Mouse (Mus musculus) kidney, postnatal 36 days (tissue): ENCODE results near the gene Zfp654.

ENCODE experiments used
- DNase-seq, 2 experiments: peaks; one replicate each; pipeline ENCODE4 v3.0.0; 2021 to 2022; ENCODE audit warnings: mixed read lengths in 2 of 2

Gene Zfp654

GRCm38 (mm10) chr16:64758561-64759244, 92.7 kb downstream of the Zfp654 start:
- no peak for DNase-seq

- DNase-seq, result peak in 1 of 2 experiments; percentile 8
Measured at GRCm38 (mm10) chr16:64757666-64758400, 93.6 kb downstream of the Zfp654 start.

GRCm38 (mm10) chr16:64756321-64756720, 95.1 kb downstream of the Zfp654 start:
- DNase-seq, result no peak

DNA sequence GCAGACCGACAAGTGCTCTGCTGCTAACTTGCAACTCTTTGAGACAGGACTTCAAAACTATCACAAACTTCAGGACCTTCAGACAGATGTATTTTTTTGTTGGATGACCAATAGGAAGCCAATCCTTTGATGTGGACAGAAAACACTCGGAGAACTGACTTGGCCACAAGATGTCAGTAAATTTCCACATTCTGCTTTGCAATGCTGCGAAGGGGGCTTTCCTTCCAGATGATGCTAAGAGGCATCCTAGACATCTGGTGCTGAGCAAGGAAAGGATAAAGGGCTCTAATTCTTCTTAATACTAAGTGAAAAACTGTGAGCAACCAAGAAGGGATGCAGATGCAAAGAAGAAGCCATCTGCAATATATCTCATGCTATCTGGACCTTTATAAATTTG, 96.7 kb downstream of the Zfp654 start:
- DNase-seq, result peak; percentile 12 to 21

DNA sequence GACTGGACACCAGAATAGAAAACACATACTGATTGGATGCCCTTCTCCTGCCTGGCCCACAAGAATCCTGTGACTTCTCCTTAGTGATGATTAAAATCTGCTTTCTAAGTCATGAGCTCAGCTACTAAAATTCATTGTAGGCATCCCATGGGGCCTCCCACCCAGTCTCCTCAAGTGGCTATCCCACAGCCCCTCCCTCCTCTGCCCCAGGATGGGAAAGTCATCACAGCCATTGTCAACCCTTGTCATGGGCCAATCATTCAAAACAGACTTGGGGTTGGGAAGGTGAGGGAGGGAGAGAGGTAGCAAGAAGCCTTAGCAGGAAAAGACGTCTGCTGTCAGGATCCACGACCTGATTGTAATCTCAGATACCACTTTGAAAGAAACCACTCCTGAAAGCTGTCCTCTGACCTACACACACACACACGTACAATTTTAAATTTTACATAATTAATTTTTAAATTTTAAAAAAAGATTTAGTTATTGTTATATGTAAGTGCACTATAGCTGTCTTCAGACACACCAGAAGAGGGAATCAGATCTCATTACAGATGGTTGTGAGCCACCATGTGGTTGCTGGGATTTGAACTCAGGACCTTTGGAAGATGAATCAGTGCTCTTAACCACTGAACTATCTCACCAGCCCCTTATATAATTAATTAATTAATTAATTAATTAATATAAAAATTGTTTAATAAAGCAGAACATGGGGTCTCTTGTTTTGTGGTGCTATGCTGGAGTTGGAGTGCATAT, 97.3 kb downstream of the Zfp654 start:
- DNase-seq, result no peak

GRCm38 (mm10) chr16:64748237-64748636, 103.2 kb downstream of the Zfp654 start:
- DNase-seq, result peak; percentile 50 to 86

- no peak for DNase-seq
Measured at GRCm38 (mm10) chr16:64745089-64745488, 106.4 kb downstream of the Zfp654 start.

DNA sequence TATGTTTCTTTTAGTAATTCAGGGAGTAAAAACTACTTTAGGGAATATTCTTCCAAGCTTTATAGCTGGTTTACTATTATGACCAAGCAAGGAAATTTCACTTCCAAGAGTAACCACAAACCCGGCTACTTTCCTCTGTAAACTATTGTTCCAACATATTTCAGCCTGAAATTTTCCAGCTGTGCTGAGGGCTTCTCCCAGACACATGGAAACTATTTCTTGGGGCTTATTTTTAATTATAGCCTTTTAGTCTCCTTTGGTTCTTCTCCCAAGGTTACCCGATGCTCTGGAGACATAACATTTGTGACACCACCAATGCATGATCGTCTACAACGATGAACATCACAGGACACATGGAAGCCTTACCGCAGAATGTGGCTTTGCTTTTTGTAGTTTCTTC, 114.2 kb downstream of the Zfp654 start:
- DNase-seq, result no peak
